Mouse (Mus musculus): ENCODE measurements around the gene Etfa.
A peak's percentile ranks its signal among the peaks of the same experiment; 100 is the strongest.

GRCm38 (mm10) chr9:55525716-55526115 lies 13.7 kb upstream of the Etfa start:
- TF ChIP-seq POLR2A (IDR thresholded peaks at IDR 0.05; ENCODE audit: borderline replicate concordance, control insufficient read depth, low read depth, low read length) (no peak), CTCF (IDR thresholded peaks at IDR 0.05; ENCODE audit: control insufficient read depth, insufficient read depth, low read length) (peak; percentile 67; the same call in 1 of the 2 replicates)

Data from bone marrow, adult 2 months (tissue).